Mouse (Mus musculus): ENCODE results near the gene Nedd4.

Nedd4 gene

DNA sequence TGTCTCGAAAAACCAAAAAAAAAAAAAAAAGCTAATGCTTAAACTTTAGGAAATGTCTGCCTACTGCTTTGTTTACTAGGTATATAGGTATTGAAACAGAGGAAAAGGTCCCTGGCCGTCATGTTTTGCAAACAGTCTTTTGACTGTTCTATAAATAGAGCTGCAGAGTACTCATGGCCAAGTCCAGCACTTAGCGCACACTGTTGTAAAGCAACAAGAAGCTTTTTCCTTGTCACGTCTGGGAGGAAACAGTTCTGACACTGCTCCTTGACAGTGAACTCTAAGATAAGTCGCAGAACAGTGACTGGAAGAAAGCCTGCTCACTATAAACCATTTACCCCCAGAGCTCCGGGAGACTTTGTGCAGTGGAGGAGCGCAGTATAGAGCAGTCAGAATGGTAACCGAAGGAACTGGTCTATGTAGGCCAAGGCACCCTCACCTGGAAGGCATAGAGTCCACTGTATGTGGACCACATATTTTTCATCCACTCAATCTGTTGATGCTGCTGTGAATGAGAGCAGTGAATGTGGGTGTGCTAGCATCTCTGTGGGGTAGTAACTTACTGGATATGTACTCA lies 19.6 kb downstream of the Nedd4 start:
- DNase-seq: no peak

- DNase-seq: no peak
These were observed 21.1 kb downstream of the Nedd4 start for GRCm38 (mm10) chr9:72683268-72683667.

DNA sequence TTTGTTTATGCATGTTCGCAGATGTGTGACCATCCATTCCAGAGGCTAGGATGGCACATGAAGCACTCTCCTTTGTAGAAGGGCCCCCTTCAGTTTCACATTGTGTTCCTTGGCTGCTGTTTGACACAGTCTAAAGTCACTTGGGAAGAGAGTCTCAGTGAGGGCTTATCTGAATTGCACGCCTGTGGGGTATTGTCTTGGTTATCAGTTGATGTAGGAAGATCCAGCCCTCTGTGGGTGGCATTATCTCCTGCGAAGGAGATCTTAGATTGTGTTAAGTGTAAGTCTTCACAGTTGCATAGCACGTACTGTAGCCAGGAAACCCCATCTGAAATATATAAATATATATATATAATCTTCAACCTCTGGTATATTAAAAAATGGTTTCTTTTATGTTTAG lies 23.1 kb downstream of the Nedd4 start:
- no peak for DNase-seq

- no peak for DNase-seq
These were observed 24.4 kb downstream of the Nedd4 start for GRCm38 (mm10) chr9:72686506-72686905.

- no peak for DNase-seq
These were observed 27.4 kb downstream of the Nedd4 start for GRCm38 (mm10) chr9:72689522-72689921.

DNA sequence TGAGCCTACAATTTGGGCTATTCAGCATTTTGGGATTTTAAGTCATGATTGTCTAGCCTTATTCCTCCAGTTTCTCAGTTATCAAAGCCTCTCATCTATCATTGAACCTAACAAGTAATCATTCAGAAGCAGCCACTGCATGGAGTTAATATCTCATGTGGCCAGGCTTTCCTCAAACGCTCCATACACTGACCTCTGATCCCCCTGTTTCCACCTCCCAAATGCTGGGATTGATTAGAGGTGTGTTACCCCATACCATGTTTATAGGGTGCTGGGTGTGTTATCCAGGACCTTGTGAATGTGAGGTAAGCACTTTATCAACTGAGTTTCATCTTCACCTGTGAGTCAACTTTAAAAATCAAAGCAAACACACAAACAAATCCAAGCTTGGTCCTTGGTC lies 28.7 kb downstream of the Nedd4 start:
- no peak for DNase-seq

GRCm38 (mm10) chr9:72691942-72692341 lies 29.8 kb downstream of the Nedd4 start:
- DNase-seq: no peak

GRCm38 (mm10) chr9:72693081-72693696 lies 31.0 kb downstream of the Nedd4 start:
- DNase-seq: no peak

GRCm38 (mm10) chr9:72693861-72694260 lies 31.7 kb downstream of the Nedd4 start:
- DNase-seq: no peak

- DNase-seq: no peak
These were observed 34.4 kb downstream of the Nedd4 start for GRCm38 (mm10) chr9:72696508-72696907.

DNA sequence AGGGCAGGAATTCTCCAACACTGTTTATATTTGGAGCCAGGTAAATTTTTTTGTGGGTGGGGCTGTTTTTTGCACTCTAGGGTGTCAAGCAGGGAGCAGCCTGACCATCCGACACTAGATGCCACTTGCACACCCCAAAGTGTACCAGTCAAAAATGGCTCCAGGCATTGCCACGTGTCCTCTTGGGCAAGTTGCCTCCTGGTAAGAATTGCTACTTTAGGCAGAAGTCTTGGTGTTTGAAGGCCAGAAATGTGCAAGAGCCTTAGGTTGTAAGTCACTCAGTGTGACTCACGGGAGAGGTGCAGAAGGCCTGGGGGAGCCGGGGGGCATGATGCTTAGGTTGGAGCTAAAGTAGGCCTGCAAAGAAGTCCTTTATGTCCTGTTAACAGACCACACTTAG lies 35.6 kb downstream of the Nedd4 start:
- DNase-seq: no peak

GRCm38 (mm10) chr9:72699702-72700101 lies 37.6 kb downstream of the Nedd4 start:
- DNase-seq: no peak

- no peak for DNase-seq
These were observed 39.3 kb downstream of the Nedd4 start for GRCm38 (mm10) chr9:72701441-72701840.

DNA sequence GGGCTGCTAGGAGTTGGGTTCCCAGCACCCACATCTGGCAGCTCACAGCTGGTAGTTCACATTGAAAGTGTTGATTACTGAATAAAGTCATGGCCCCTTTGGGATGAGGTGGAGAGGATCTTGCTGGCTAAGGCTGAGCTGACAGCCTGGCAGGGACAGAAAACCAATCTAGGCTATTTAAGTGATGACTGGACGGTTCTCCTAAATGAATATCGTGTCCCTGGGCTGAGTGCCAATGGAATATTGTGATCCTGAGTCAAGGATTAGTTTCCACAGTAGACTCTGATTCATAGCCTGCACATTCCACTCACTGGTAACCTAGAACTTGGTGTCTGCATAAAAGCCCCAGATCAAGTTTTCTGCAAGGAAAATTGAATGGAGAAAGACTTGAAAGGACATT lies 39.9 kb downstream of the Nedd4 start:
- no peak for DNase-seq

GRCm38 (mm10) chr9:72703142-72703541 lies 41.0 kb downstream of the Nedd4 start:
- DNase-seq: no peak

DNA sequence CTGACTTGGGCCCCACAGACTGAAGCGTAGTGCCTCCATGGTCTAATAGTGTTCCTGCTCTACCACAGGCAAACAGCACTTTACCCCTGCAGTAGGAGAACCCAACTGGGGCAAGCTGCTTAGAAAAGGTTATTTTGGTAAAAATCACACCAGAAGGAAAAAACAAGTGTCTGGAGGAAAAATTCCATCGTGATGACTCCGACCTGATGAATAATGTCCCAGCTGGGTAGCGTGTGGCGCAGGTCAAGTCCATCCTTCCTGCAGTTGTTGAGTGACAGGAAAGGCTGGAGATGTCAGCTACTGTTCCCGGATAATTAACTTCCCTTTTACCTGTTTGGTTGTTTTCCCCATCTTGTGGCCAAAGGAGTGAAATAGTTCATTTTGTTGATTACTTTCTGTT lies 41.6 kb downstream of the Nedd4 start:
- DNase-seq: no peak

DNA sequence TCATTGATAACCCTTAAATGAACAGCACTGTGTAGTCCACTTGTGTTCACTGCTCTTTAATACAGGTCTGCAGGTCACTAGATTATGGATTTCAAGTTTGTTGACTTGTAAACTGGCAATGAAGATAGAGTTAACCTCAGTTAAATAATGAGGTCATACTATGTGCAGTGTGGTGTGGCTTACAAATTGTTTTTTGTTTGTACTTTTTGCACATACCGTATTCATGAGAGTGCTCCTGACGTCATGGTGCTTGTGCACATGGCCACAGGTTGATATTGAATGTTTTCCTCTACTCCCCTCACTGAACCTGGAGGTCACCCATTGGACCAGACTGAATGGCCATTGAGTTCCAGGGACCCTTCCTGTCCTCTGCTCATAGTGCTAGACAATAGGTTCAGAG lies 43.1 kb downstream of the Nedd4 start:
- DNase-seq: no peak

DNA sequence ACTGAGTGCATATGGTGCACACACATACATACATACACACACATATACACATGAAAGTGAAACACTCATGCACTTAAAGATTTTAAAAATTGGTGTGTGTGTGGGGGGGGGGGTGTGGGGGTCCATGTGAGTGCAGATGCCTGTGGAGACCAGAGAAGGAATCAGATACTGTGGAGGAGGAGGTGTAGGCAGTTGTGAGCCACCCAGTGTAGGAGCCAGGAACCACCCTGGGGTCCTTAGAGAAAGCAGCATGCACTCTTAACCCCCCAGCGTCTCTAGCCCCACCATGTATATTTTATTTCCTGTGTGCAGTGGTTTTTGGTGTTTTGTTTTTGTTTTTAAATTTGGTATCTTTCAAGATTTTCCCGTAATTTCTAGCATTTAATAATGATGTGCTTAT lies 45.9 kb downstream of the Nedd4 start:
- no peak for DNase-seq

DNA sequence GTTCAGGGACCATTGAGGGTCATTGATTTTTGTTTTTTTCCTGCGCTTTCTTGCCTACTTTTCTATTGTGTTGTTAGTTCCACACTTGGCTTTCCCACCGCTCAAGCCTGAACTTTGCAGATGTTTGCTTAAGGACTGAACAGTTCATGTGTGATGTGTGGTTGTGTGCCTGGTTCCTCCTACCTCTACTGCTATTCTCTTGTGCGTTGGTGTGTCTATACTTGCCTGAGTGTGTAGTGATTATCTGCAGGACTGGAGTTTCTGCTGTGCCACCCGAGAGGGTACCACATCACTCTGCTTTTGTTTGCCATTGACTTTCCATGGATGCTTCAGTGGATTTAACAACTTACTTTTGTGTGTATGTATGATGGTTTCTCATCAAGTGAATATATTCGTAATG lies 46.5 kb downstream of the Nedd4 start:
- DNase-seq: no peak

DNA sequence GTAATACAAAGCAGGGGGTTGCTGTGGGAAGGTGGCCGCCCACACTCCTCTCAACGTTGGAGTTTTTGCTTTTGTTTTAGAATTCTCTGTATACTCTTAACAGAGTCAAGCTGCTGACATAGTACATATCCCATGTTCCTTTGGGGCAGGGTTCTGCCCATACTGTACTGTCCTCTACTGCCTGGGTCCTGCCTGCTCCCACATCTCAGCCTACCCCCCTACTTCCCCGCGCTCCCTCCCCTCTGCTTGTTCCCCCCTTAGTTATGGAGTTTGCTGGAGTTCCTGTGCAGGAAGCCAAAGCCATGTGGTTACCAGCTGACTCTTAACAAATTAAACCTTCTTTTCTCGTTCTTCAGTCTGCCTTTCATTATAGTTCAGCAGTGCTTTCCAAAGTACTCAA lies 47.9 kb downstream of the Nedd4 start:
- no peak for DNase-seq

- no peak for DNase-seq
These were observed 52.8 kb downstream of the Nedd4 start for GRCm38 (mm10) chr9:72714945-72715344.

- no peak for DNase-seq
These were observed 54.1 kb downstream of the Nedd4 start for GRCm38 (mm10) chr9:72716200-72716599.

DNA sequence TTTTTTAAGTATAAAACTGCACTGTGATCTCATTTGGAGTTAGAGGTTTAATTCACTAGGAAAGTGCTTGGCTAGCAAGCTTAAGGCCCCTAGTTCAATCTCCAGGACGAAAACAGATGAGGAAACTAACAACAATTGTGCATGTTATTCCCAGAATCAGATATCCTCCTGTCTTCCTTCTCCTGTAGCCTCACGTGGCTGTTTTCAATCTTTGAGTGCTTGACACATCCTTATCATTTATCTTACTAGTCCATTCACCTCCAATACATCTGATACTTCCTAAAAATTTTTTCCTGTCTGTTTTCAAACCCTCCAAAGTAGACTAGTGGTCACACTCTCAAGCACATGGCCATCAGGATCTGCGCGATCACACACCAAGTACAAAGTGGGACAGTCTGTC lies 57.0 kb downstream of the Nedd4 start:
- DNase-seq: no peak

GRCm38 (mm10) chr9:72721221-72721620 lies 59.1 kb downstream of the Nedd4 start:
- no peak for DNase-seq

- no peak for DNase-seq
These were observed 60.5 kb downstream of the Nedd4 start for GRCm38 (mm10) chr9:72722622-72723021.
